Mouse (Mus musculus): ENCODE results near the gene Gm14226.

- TF ChIP-seq CTCF (IDR thresholded peaks at IDR 0.05; ENCODE audit: low read depth, low read length) (no peak), POLR2A (IDR thresholded peaks at IDR 0.05; ENCODE audit: insufficient read depth, low read length) (no peak), EP300 (IDR thresholded peaks at IDR 0.05; ENCODE audit: insufficient read depth, low read depth, low read length) (no peak)
These were observed 21.9 kb downstream of the Gm14226 start for GRCm38 (mm10) chr2:155039956-155040355.

Measured in ES-Bruce4 (cell line).